Mouse (Mus musculus): ENCODE measurements around the gene Slc13a3.

DNA sequence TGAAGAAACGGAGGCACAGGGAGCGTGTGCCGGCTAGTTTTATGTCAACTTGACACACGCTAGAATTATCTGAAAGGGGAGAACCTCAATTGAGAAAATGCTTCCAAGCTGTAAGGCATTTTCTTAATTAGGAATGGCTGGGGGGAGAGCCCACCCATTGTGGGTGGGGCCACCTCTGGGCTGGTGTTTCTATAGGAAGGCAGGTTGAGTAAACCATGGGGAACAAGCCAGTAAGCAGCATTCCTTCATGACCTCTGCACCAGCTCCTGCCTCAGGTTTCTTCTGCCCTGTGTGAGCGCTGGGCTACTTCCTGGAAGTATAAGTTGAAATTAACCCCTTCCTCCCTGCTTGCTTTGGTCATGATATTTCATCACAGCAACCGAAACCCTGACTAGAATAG is 57.2 kb downstream of the Slc13a3 start:
- TF ChIP-seq GATA1 (IDR thresholded peaks at IDR 0.05; ENCODE audit: low read length) = no peak
- TF ChIP-seq TAL1 (IDR thresholded peaks at IDR 0.05; ENCODE audit: low read length) = no peak

Measured in erythroblast, embryonic 14.5 days (primary cell).